Mouse (Mus musculus) kidney, adult 10 weeks (tissue): ENCODE data around the gene Tent5d. TPM values are rescaled to one million over a fixed set of nuclear protein-coding genes. Genes with fewer than 3 reads are reported as not detected.

ENCODE experiments used
- polyA plus RNA-seq: library from polyadenylated mRNA; stranded (reverse); fragments of 350-450 nt; fragmentation: Illumina TruSeq; extraction: RNeasy Lipid Tissue Mini Kit (QIAGEN cat#74804); gene quantifications from one replicate; pipeline ENCODE4 v1.2.3, GENCODE M21; 2014; ENCODE audit warnings: low read depth, low replicate concordance

Tent5d gene
- not detected for polyA plus RNA-seq

DNA sequence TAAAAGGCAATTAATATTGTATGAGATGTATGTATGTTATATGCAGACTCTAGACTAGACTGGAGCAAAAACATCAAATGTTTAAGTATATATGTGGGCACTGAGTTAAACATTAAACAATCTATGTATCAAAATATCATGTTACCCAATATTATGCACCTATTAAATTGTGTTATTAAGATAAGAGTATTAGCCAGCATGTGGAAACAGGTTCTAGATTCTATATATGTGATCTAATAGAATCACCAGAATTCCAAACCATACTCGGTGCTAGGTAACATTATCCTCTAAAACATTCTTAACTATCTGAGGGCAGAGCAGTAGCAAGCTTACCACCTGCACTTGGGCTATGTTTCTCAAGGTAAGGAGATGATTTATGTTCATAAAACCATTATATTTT lies at the start of gene Tent5d:
Gene Tent5d, plus strand, starts transcription at position 301 of the 400 bp plus-strand sequence.

GRCm38 (mm10) chrX:107816218-107816554 lies 23.8 kb downstream of the Tent5d start, which contains the start of gene 2610002M06Rik:
TSS of gene 2610002M06Rik (minus strand) at chrX:107816334.

Other genes starting within 250 kb of the Tent5d start
- gene Tbx22, start 124.6 kb upstream of the Tent5d start, polyA plus RNA-seq: not detected
- gene 2610002M06Rik, start 23.7 kb downstream of the Tent5d start, polyA plus RNA-seq: 34.9 TPM
- not detected for gene Gm732, start 155.9 kb downstream of the Tent5d start, polyA plus RNA-seq